In the genomic region with DNA sequence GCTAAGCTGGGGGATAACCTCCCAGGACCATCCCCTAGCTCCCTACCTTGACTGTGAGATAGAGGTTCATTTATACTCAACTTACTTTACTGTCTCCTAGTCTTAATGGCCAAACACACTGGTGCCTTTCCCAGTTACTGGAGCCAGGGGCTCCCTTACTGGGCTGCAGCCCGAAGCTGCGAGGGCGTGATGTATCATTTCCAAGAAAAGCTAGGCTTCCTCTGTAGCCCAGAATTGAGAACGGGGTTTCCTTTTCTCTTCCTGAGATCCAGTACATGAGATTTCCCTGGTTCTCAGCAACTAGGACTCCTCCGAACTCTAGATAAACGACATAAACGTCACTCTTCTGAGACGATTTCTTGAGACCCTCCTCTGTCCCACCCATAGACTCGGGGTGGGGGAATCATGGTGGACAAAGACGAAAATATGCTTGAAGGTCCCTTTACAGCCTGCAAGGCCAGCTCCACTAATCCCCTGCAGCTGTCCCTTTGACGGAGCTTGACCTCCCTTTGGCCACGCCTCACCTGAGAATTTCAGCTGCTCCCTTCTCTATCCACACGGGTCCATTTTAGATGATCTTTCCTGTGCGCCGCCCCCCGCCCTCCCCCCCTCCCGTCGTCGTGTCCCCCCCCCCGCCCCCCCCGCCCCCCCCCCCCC, we compare ENCODE assay signal across 11 mouse cellular contexts. TPM values are rescaled to one million over a fixed set of nuclear protein-coding genes. Genes with fewer than 3 reads are reported as not detected.
DNase-seq lines count a peak whose midpoint lies in the region; ATAC-seq lines count a peak whose summit lies in the region.
"Had no signal": no experiment of that assay in that cellular context is flagged by ENCODE, and none has a peak within 500 bp of the region (broad histone marks: within the 10 kb centered on the region; RNA-seq: fewer than 3 reads in every experiment).

No protein-coding gene starts in this region.

- DNase-seq in gastrocnemius, postnatal 14 days, result peak; percentile 42
- DNase-seq in gastrocnemius, adult 18-20 months (ENCODE audit: low spot score), result no peak
- no peak for DNase-seq in lung, postnatal 4 days
- DNase-seq in intestine, embryonic 14.5 days (ENCODE audit: low spot score), result no peak
- DNase-seq in cerebellum, postnatal 14 days, result no peak
- DNase-seq: kidney, postnatal 10 days had no signal

- no peaks in the 10 kb centered on the region for H3K27me3 ChIP-seq in lung, embryonic 15.5 days
- H3K27me3 ChIP-seq in intestine, embryonic 14.5 days (replicated peaks; ENCODE audit: control insufficient read depth, insufficient read depth, low read length), result no peaks in the 10 kb centered on the region
- H3K27me3 ChIP-seq in neural tube, embryonic 15.5 days (replicated peaks), result no peaks in the 10 kb centered on the region

- no peaks in the 10 kb centered on the region for H3K4me1 ChIP-seq in lung, embryonic 15.5 days
- H3K4me1 ChIP-seq in intestine, embryonic 14.5 days (replicated peaks; ENCODE audit: control insufficient read depth, insufficient read depth, low read length), result no peaks in the 10 kb centered on the region
- peaks cover 2% of the 10 kb centered on the region; the same call in 1 of the 2 replicates for H3K4me1 ChIP-seq in neural tube, embryonic 15.5 days

- no peak overlapping the region for H3K9ac ChIP-seq in lung, embryonic 15.5 days
- no peak overlapping the region for H3K9ac ChIP-seq in intestine, embryonic 14.5 days (ENCODE audit: low read length)
- no peak overlapping the region for H3K9ac ChIP-seq in neural tube, embryonic 15.5 days (replicated peaks)

- H3K27ac ChIP-seq in lung, embryonic 15.5 days, result no peak overlapping the region
- H3K27ac ChIP-seq in intestine, embryonic 14.5 days (ENCODE audit: low read depth), result no peak overlapping the region
- H3K27ac ChIP-seq in neural tube, embryonic 15.5 days (replicated peaks), result no peak overlapping the region

- peak overlapping the region; percentile 34 for H3K4me2 ChIP-seq in lung, embryonic 15.5 days
- H3K4me2 ChIP-seq in intestine, embryonic 14.5 days (ENCODE audit: low read length), result peak overlapping the region; percentile 39
- peak overlapping the region; percentile 28 for H3K4me2 ChIP-seq in neural tube, embryonic 15.5 days

- no peak for ATAC-seq in lung, embryonic 15.5 days (ENCODE audit: borderline replicate concordance, extremely low read depth, low FRiP score, low TSS enrichment)
- ATAC-seq in intestine, embryonic 14.5 days (replicated peaks; ENCODE audit: low FRiP score, low TSS enrichment, low read depth), result no peak
- no peak for ATAC-seq in neural tube, embryonic 15.5 days (ENCODE audit: low FRiP score)
- ATAC-seq in CD4-positive, CD25-positive, alpha-beta regulatory T cell, adult 4 months, result no peak

- intact Hi-C loops in gastrocnemius, postnatal 14 days (cut with DNase I; ENCODE audit: low total_unique reads), result loop anchor here (5.0 kb wide), 2 partner anchors 44 to 109 kb away; no protein-coding TSS in a partner anchor

- WGBS in lung, embryonic 15.5 days, result 42% methylated on average over 14 of the region's 21 CpGs
- WGBS in intestine, embryonic 14.5 days, result 42% methylated on average over 15 of the region's 21 CpGs
- WGBS in neural tube, embryonic 15.5 days, result 59% methylated on average over 16 of the region's 21 CpGs

- no peak overlapping the region for H3K4me3 ChIP-seq in lung, embryonic 15.5 days
- no peak overlapping the region for H3K4me3 ChIP-seq in intestine, embryonic 14.5 days (ENCODE audit: low read depth, low read length)
- no peak overlapping the region for H3K4me3 ChIP-seq in neural tube, embryonic 15.5 days (replicated peaks)
- H3K4me3 ChIP-seq: erythroblast, embryonic 14.5 days had no signal

- H3K36me3 ChIP-seq in lung, embryonic 15.5 days, result no peaks in the 10 kb centered on the region
- no peaks in the 10 kb centered on the region for H3K36me3 ChIP-seq in intestine, embryonic 14.5 days (ENCODE audit: control insufficient read depth, insufficient read depth, low read length)
- no peaks in the 10 kb centered on the region for H3K36me3 ChIP-seq in neural tube, embryonic 15.5 days

- H3K9me3 ChIP-seq in lung, embryonic 15.5 days, result no peaks in the 10 kb centered on the region
- H3K9me3 ChIP-seq in intestine, embryonic 14.5 days (ENCODE audit: control insufficient read depth, low read length), result no peaks in the 10 kb centered on the region
- H3K9me3 ChIP-seq in neural tube, embryonic 15.5 days (replicated peaks), result no peaks in the 10 kb centered on the region

RNA-seq across cellular contexts. Expression of gene Laptm4a, which starts 28.5 kb away (rescaled TPM):
- 100 to 1,000 TPM; 303 to 334 TPM for total RNA-seq in gastrocnemius, postnatal 14 days (2021)
- 100 to 1,000 TPM; 235 to 244 TPM for total RNA-seq in gastrocnemius, adult 18-20 months (2021)
- polyA plus RNA-seq in lung, embryonic 15.5 days (2015; fragmentation: Nextera tagmentation; extraction: Ambion mirVana), result 335 and 336 TPM in 2 replicates
- 185 and 204 TPM in 2 replicates for polyA plus RNA-seq in intestine, embryonic 14.5 days (2014; fragmentation: Nextera tagmentation; extraction: Ambion mirVana)
- polyA plus RNA-seq in neural tube, embryonic 15.5 days (2015; fragmentation: Nextera tagmentation; extraction: Ambion mirVana), result 197 and 217 TPM in 2 replicates
- 100 to 1,000 TPM; 127 to 169 TPM for polyA plus RNA-seq in CD4-positive, CD25-positive, alpha-beta regulatory T cell, adult 4 months (2017; shearing (Covaris generic))

RNA-seq across cellular contexts. Expression of gene Matn3, which starts 54.7 kb away (rescaled TPM):
- total RNA-seq in gastrocnemius, postnatal 14 days (2021), result under 1 TPM; 0.64 to 0.70 TPM
- not detected for total RNA-seq in gastrocnemius, adult 18-20 months (2021)
- 2.8 TPM in 2 replicates for polyA plus RNA-seq in lung, embryonic 15.5 days (2015; fragmentation: Nextera tagmentation; extraction: Ambion mirVana)
- 0.19 and 0.28 TPM in 2 replicates for polyA plus RNA-seq in intestine, embryonic 14.5 days (2014; fragmentation: Nextera tagmentation; extraction: Ambion mirVana)
- polyA plus RNA-seq in neural tube, embryonic 15.5 days (2015; fragmentation: Nextera tagmentation; extraction: Ambion mirVana), result 1.8 and 2.7 TPM in 2 replicates
- polyA plus RNA-seq in CD4-positive, CD25-positive, alpha-beta regulatory T cell, adult 4 months (2017; shearing (Covaris generic)), result not detected
- total RNA-seq: megakaryocyte-erythroid progenitor cell, adult 5-6 weeks had no signal
- polyA plus RNA-seq: erythroblast, embryonic 14.5 days had no signal
